Mouse (Mus musculus) kidney, embryonic 14.5 days (tissue): ENCODE results near the gene Creb3l2. TPM values are rescaled to one million over a fixed set of nuclear protein-coding genes. Genes with fewer than 3 reads are reported as not detected.
A peak's percentile ranks its signal among the peaks of the same experiment; 100 is the strongest.

ENCODE experiments used
- ATAC-seq: fragments of 200-750 bp; cut with Nextera tagmentation; 2 replicates; pipeline ENCODE4 v1.8.0; 2017; ENCODE audit warnings: moderate number of reproducible peaks, mild to moderate bottlenecking, moderate TSS enrichment, moderate library complexity; ENCODE audit not compliant: low FRiP score, low TSS enrichment
- H3K27ac ChIP-seq: fragments of 300-500 bp; sonication (generic); 2 replicates; pipeline ENCODE4 v1.5.1; 2014; ENCODE audit warnings: low read depth, mild to moderate bottlenecking, low read length, moderate library complexity, mixed read lengths
- H3K27me3 ChIP-seq: fragments of 300-500 bp; sonication (generic); 2 replicates; pipeline ENCODE4 v1.6.1; 2014; ENCODE audit warnings: mild to moderate bottlenecking, low read length; ENCODE audit not compliant: control insufficient read depth, insufficient read depth
- H3K36me3 ChIP-seq: fragments of 300-500 bp; sonication (generic); 2 replicates; pipeline ENCODE4 v1.6.1; 2014; ENCODE audit warnings: low read length, mixed read lengths; ENCODE audit not compliant: control insufficient read depth, insufficient read depth
- H3K4me1 ChIP-seq: fragments of 300-500 bp; sonication (generic); 2 replicates; pipeline ENCODE4 v1.6.1; 2014; ENCODE audit warnings: low read length, mixed read lengths; ENCODE audit not compliant: control insufficient read depth, insufficient read depth
- H3K4me2 ChIP-seq: fragments of 300-500 bp; sonication (generic); replicated peaks from 2 replicates; pipeline ENCODE4 v1.6.1; 2014; ENCODE audit warnings: low read depth, mild to moderate bottlenecking, low read length
- H3K4me3 ChIP-seq: fragments of 300-500 bp; sonication (generic); 2 replicates; pipeline ENCODE4 v1.5.1; 2014; ENCODE audit warnings: mild to moderate bottlenecking, low read length
- H3K9ac ChIP-seq: fragments of 300-500 bp; sonication (generic); 2 replicates; pipeline ENCODE4 v1.6.1; 2014; ENCODE audit warnings: low read depth, mild to moderate bottlenecking, low read length, moderate library complexity
- H3K9me3 ChIP-seq: fragments of 300-500 bp; sonication (generic); 2 replicates; pipeline ENCODE4 v1.6.1; 2016; ENCODE audit warnings: low read length; ENCODE audit not compliant: control insufficient read depth
- WGBS: fragments of 180-500 bp; shearing (Covaris S2); extraction: QIAGEN DNeasy Blood & Tissue Kit; methylation state at CpG from one replicate; pipeline ENCODE4 v1.1.7; 2014; 5-methylcytosine and 5-hydroxymethylcytosine counted together
- polyA plus RNA-seq: library from polyadenylated mRNA; unstranded; fragments of >200 nt; fragmentation: Nextera tagmentation; extraction: Ambion mirVana; gene quantifications from 2 replicates; pipeline ENCODE4 v1.2.1, GENCODE M21; 2014

Creb3l2 gene
- polyA plus RNA-seq, 1 experiment from 2014 or later = 34.2 TPM

DNA sequence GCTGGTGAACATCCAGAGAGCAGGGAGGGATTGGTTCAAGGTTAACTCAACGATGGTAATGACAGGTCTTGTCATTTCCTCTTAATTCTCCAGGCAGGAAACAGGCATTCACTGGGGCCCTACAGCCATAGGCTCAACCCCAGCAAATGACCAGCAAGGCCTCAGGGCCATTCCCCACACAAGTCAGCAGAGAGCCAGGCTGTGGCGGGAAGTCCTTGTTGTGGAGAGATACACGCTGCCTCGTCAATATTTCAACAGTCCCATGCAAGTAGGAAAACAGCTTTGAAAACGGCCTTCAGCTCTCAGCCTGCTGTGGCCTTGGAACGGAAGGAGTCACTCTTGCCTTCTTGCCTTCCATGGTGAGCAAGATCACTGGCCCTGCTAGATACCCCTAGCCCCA is 6.6 kb downstream of the Creb3l2 start:
- Histone ChIP-seq H3K36me3 (peaks cover 12% of the 10 kb centered on the region; the same call in 1 of the 2 replicates), H3K27me3 (no peaks in the 10 kb centered on the region), H3K4me1 (peaks cover 64% of the 10 kb centered on the region), H3K9ac (no peak overlapping the region), H3K27ac (no peak overlapping the region), H3K4me3 (no peak overlapping the region), H3K9me3 (no peaks in the 10 kb centered on the region), H3K4me2 (no peak overlapping the region)
- ATAC-seq = no peak
- WGBS = 66% methylated on average over 6 of the region's 6 CpGs

DNA sequence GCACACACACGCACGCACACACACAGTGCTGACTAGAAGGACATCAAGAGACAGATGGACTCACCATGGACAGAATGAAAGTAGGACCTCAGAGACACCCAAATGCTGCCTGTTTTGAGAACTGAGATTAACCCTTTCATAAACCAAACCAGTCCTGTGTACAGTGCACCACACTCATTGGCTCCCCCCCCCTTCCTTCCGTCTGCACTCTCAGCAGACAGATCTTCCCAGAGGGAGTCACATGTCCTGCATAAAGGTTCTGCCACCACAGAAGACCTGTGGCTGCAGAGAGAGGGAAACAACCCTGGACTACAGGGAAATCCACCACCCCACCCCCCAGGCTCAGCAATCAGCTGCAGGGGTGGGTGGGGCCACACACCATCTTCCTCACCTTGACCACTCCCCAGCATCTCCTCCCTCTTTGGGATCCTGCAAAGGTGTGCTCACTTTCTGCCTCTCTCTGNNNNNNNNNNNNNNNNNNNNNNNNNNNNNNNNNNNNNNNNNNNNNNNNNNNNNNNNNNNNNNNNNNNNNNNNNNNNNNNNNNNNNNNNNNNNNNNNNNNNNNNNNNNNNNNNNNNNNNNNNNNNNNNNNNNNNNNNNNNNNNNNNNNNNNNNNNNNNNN is 12.0 kb downstream of the Creb3l2 start:
- H3K4me2 ChIP-seq = peak overlapping the region; percentile 33

DNA sequence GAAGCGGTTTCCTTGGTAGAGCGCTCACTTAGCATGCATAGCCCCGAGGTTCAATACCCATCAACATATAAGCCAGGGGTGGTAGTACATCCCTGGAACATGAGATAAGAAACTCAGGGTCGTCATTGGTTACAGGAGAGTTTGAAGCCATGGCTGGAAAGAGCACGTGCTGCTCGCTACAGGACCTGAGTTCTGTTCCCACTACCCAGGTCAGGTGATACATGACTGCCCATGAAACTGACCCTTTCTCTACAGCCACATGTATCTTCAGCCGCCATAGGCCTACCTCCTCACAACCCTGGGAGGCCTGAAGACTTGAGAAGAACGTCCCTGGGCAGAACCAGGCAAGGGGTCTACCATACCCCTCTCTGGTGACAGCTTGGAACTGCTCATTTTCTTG is 13.0 kb downstream of the Creb3l2 start:
- H3K27ac ChIP-seq = peak overlapping the region; percentile 5; the same call in 1 of the 2 replicates

More for the DNA sequence above, 12.0 kb downstream of the Creb3l2 start:
- H3K27ac ChIP-seq = peak overlapping the region; percentile 98
- peaks cover 4% of the 10 kb centered on the region; the same call in 1 of the 2 replicates for H3K36me3 ChIP-seq
- ATAC-seq = no peak
- H3K9me3 ChIP-seq = no peaks in the 10 kb centered on the region
- H3K4me3 ChIP-seq = no peak overlapping the region
- peaks cover 57% of the 10 kb centered on the region for H3K4me1 ChIP-seq
- WGBS = 74% methylated on average over 3 of the region's 3 CpGs
- no peaks in the 10 kb centered on the region for H3K27me3 ChIP-seq
- H3K9ac ChIP-seq = peak overlapping the region; percentile 29; the same call in 1 of the 2 replicates

DNA sequence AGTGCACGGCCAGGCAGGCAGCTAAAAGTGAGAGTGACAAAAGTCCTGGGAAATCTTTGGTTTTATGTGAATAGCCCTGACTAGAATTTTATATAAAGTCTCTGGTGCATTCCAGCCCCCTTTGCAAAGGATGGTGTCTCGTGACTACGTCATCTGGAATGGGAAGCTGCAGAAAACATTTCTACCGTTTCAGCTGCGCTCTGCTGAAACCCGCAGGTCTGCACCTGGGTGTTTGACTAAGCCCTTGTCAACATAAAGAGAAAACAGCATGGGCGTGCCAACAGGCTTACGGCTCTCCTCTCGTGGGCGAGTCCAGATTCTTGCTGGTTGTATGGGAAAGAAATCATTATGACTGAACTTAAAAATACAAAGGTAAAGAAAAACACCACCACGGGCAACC is 13.9 kb downstream of the Creb3l2 start:
- Histone ChIP-seq H3K9me3 (no peaks in the 10 kb centered on the region), H3K4me1 (peaks cover 48% of the 10 kb centered on the region), H3K9ac (no peak overlapping the region), H3K27me3 (no peaks in the 10 kb centered on the region), H3K27ac (no peak overlapping the region; the same call in 1 of the 2 replicates), H3K4me3 (no peak overlapping the region), H3K36me3 (peaks cover 7% of the 10 kb centered on the region; the same call in 1 of the 2 replicates), H3K4me2 (no peak overlapping the region)
- no peak for ATAC-seq
- WGBS = 51% methylated on average over 11 of the region's 11 CpGs

More for the DNA sequence above, 13.0 kb downstream of the Creb3l2 start:
- H3K27me3 ChIP-seq = no peaks in the 10 kb centered on the region
- no peak overlapping the region for H3K9ac ChIP-seq
- peaks cover 7% of the 10 kb centered on the region; the same call in 1 of the 2 replicates for H3K36me3 ChIP-seq
- H3K4me3 ChIP-seq = no peak overlapping the region
- ATAC-seq = no peak
- H3K4me1 ChIP-seq = peaks cover 49% of the 10 kb centered on the region
- H3K9me3 ChIP-seq = no peaks in the 10 kb centered on the region
- 69% methylated on average over 8 of the region's 8 CpGs for WGBS
- no peak overlapping the region for H3K4me2 ChIP-seq

DNA sequence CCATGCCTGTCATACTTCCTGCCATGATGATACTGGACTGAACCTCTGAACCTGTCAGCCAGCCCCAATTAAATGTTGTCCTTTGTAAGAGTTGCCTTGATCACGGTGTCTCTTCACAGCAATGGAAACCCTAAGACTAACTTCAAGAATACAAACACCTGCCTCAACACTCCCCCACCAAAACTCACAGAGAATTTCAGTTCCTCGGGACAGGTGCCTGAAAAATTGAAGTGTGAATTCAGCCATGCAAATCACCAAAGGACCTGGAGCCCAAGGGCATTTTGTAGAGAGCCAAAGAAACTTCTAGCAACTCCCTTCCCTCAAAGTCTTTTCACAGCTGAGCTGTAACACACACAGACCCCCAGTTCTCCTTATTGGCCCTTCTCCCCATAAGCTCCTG is 15.3 kb downstream of the Creb3l2 start:
- Histone ChIP-seq H3K4me1 (peaks cover 40% of the 10 kb centered on the region), H3K9ac (no peak overlapping the region), H3K4me3 (no peak overlapping the region), H3K27ac (no peak overlapping the region), H3K4me2 (no peak overlapping the region), H3K27me3 (no peaks in the 10 kb centered on the region), H3K9me3 (no peaks in the 10 kb centered on the region), H3K36me3 (peaks cover 7% of the 10 kb centered on the region; the same call in 1 of the 2 replicates)
- WGBS = 74% methylated on average over 2 of the region's 2 CpGs
- no peak for ATAC-seq

DNA sequence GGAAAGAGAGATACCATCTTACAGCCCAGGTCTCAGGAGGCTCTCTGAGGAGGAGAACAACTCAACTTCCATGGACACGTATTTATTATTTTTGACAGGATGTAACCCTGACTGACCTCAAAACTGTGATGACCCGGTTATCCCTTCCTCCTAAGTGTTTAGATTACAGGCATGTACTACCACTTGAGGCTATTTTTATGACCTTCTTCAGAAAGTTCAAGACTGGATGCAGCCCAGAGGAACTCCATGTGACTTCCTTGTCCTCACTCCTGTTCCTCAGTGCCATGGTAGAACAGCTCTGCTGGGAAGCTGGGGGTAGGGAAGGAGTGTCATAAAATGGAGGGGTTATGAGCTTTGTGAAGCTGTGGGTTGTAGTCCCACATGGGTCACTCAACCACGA is 16.1 kb downstream of the Creb3l2 start:
- 57% methylated on average over 3 of the region's 3 CpGs for WGBS
- Histone ChIP-seq H3K4me1 (peaks cover 35% of the 10 kb centered on the region), H3K9ac (no peak overlapping the region), H3K27ac (no peak overlapping the region), H3K4me3 (no peak overlapping the region), H3K4me2 (no peak overlapping the region), H3K36me3 (peaks cover 7% of the 10 kb centered on the region; the same call in 1 of the 2 replicates), H3K9me3 (no peaks in the 10 kb centered on the region), H3K27me3 (no peaks in the 10 kb centered on the region)
- ATAC-seq = no peak

DNA sequence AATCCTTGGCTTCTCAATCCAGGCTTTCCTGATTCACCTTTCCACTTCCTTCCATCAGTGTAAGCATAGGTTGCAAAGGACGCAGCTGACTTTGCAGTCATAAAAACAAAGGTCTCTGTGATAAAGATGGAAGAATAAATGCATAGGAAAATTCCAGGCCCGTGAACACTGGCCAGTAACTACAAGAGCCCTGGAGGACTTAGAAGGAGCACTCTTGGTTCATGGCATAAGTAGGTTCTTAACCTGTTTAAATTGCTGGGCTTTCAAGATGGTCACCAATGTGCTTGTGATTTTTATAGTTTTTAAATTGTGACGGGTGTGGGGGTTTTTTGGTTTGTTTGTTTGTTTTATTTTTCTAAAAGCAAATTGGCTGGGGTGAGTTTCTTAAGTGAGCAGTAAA is 16.9 kb downstream of the Creb3l2 start:
- H3K9me3 ChIP-seq = no peaks in the 10 kb centered on the region
- peaks cover 7% of the 10 kb centered on the region; the same call in 1 of the 2 replicates for H3K36me3 ChIP-seq
- no peak overlapping the region for H3K4me2 ChIP-seq
- no peaks in the 10 kb centered on the region for H3K27me3 ChIP-seq
- WGBS = 84% methylated on average over 3 of the region's 3 CpGs
- no peak for ATAC-seq
- peaks cover 31% of the 10 kb centered on the region for H3K4me1 ChIP-seq
- H3K9ac ChIP-seq = no peak overlapping the region
- no peak overlapping the region for H3K27ac ChIP-seq
- H3K4me3 ChIP-seq = no peak overlapping the region

DNA sequence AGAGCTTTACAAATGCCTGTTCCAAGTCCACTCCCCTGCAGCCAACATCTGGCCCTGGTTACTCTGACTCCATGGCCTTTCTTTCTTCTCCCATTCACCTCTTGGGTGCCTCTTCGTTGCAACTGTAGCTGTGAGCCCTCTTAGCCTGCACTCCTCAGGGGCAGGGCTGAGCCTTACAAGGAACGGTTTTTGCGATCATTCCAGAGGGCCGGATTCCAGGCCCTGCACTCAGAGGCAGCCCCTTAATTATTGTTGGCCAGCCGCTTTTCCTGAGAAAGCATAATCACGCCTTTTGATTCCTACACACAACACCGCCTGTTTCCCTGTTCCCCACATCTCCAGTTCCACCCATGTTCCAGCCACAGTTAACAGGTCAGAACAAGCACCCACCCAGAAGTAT is 17.6 kb downstream of the Creb3l2 start:
- 56% methylated on average over 7 of the region's 7 CpGs for WGBS
- peak overlapping the region; percentile 24; the same call in 1 of the 2 replicates for H3K27ac ChIP-seq
- no peaks in the 10 kb centered on the region for H3K9me3 ChIP-seq
- no peaks in the 10 kb centered on the region for H3K27me3 ChIP-seq
- no peak overlapping the region for H3K4me3 ChIP-seq
- no peak; the same call in 1 of the 2 replicates for ATAC-seq
- H3K4me1 ChIP-seq = peaks cover 31% of the 10 kb centered on the region
- no peak overlapping the region for H3K4me2 ChIP-seq
- peaks cover 7% of the 10 kb centered on the region; the same call in 1 of the 2 replicates for H3K36me3 ChIP-seq
- H3K9ac ChIP-seq = no peak overlapping the region

DNA sequence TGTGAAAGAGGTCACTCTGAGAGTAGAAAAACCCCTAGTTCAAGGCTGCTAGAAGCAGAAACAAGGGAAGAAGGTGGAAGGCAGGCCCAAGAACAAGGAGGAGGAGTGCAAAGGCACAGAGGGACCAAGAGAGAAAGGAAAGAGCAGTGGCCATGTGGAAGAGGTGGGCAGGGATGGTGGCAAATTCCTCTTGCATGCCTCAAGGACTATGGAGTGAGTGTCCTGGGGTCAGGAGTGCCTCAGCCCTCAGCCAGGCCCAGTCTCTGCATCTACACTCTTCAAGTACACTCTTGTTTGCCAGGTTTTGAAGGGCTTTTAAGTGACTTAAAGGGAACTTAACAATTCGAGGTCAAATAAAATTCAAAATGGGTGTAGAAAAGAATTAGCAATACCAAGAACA is 18.6 kb downstream of the Creb3l2 start:
- Histone ChIP-seq H3K9me3 (no peaks in the 10 kb centered on the region), H3K27me3 (no peaks in the 10 kb centered on the region), H3K9ac (no peak overlapping the region), H3K27ac (no peak overlapping the region; the same call in 1 of the 2 replicates), H3K36me3 (peaks cover 7% of the 10 kb centered on the region; the same call in 1 of the 2 replicates), H3K4me1 (peaks cover 32% of the 10 kb centered on the region), H3K4me2 (no peak overlapping the region), H3K4me3 (no peak overlapping the region)
- no peak for ATAC-seq
- WGBS = 60% methylated on average over 1 of the region's 1 CpGs
